Mouse (Mus musculus) stomach, postnatal 0 days (tissue): Measurements from ENCODE around the gene AI661453. TPM values are rescaled to one million over a fixed set of nuclear protein-coding genes. Genes with fewer than 3 reads are reported as not detected.

Experiments used
- ATAC-seq: fragments of 200-750 bp; cut with Nextera tagmentation; 2 replicates; pipeline ENCODE4 v1.8.0; 2017; ENCODE audit not compliant: low FRiP score, low TSS enrichment
- DNase-seq: peaks from one replicate; pipeline ENCODE4 v3.0.0-alpha.2; 2016; ENCODE audit warnings: low spot score
- H3K27ac ChIP-seq: fragments of 300-500 bp; sonication (generic); replicated peaks from 2 replicates; pipeline ENCODE4 v1.5.1; 2014; ENCODE audit warnings: mild to moderate bottlenecking, control low read depth
- H3K27me3 ChIP-seq: fragments of 300-500 bp; sonication (generic); 2 replicates; pipeline ENCODE4 v1.6.1; 2014; ENCODE audit warnings: low read length; ENCODE audit not compliant: control insufficient read depth, insufficient read depth
- H3K36me3 ChIP-seq: fragments of 300-500 bp; sonication (generic); 2 replicates; pipeline ENCODE4 v1.6.1; 2014; ENCODE audit warnings: low read length, mixed read lengths; ENCODE audit not compliant: control insufficient read depth, insufficient read depth
- H3K4me1 ChIP-seq: fragments of 300-500 bp; sonication (generic); replicated peaks from 2 replicates; pipeline ENCODE4 v1.6.1; 2014; ENCODE audit warnings: antibody characterized with exemption; ENCODE audit not compliant: control insufficient read depth, insufficient read depth
- H3K4me2 ChIP-seq: fragments of 300-500 bp; sonication (generic); replicated peaks from 2 replicates; pipeline ENCODE4 v1.6.1; 2014; ENCODE audit warnings: low read depth, mild to moderate bottlenecking, control low read depth, moderate library complexity
- H3K4me3 ChIP-seq: fragments of 300-500 bp; sonication (generic); 2 replicates; pipeline ENCODE4 v1.5.1; 2014; ENCODE audit warnings: low read depth, low read length, control low read depth
- H3K9ac ChIP-seq: fragments of 300-500 bp; sonication (generic); 2 replicates; pipeline ENCODE4 v1.6.1; 2014; ENCODE audit warnings: mild to moderate bottlenecking, low read length, control low read depth, mixed read lengths
- H3K9me3 ChIP-seq: fragments of 300-500 bp; sonication (generic); 2 replicates; pipeline ENCODE4 v1.6.1; 2016; ENCODE audit warnings: low read length; ENCODE audit not compliant: control insufficient read depth
- CTCF ChIP-seq: IDR thresholded peaks from 2 replicates; pipeline ENCODE4 v1.5.1; 2016; ENCODE audit warnings: antibody characterized with exemption, low read depth, mild to moderate bottlenecking, moderate library complexity
- EP300 ChIP-seq: optimal IDR thresholded peaks from 2 replicates; pipeline ENCODE3; 2016; ENCODE audit warnings: antibody characterized with exemption
- WGBS: fragments of 180-500 bp; shearing (Covaris S2); extraction: QIAGEN DNeasy Blood & Tissue Kit; methylation state at CpG from one replicate; pipeline ENCODE4 v1.1.7; 2014; 5-methylcytosine and 5-hydroxymethylcytosine counted together
- polyA plus RNA-seq: library from polyadenylated mRNA; unstranded; fragments of >200 nt; fragmentation: Nextera tagmentation; extraction: Ambion mirVana; gene quantifications from 2 replicates; pipeline ENCODE4 v1.2.1, GENCODE M21; 2015

The AI661453 gene
- polyA plus RNA-seq, 1 experiment from 2014 or later = 8.9 TPM

DNA sequence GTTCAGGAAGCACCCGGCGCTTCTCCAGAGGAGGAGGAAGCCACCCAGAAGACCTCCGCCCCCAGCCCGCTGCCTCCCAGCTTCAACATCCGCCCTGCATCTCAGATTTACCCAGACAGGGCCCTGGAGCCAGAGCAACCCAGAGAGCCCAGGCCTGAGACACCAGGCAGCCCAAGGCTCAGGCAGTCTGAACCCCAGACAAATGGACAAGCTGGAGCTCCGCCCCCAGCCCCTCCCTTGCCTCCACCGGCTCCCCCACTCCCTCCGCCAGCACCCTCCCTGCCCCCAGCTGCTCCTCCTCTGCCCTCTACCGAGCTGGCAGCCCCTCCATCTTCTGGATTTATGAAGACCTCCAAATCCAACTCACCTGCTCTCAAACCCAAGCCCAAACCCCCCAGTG lies 29.9 kb downstream of the AI661453 start:
- no peak overlapping the region for H3K4me3 ChIP-seq
- no peaks in the 10 kb centered on the region for H3K9me3 ChIP-seq
- no peaks in the 10 kb centered on the region for H3K27me3 ChIP-seq
- no peak overlapping the region for H3K9ac ChIP-seq
- 40% methylated on average over 7 of the region's 9 CpGs for WGBS
- H3K4me1 ChIP-seq = 0 out of 2 replicates have a peak, but pooled peaks cover under 1% of the 10 kb centered on the region
- no peak overlapping the region for H3K4me2 ChIP-seq
- DNase-seq (peak; percentile 21), ATAC-seq (no peak)
- no peaks in the 10 kb centered on the region for H3K36me3 ChIP-seq
- H3K27ac ChIP-seq = no peak overlapping the region
- TF ChIP-seq EP300 = no peak
- no peak for TF ChIP-seq CTCF

- Histone ChIP-seq H3K4me3 (no peak overlapping the region), H3K9me3 (no peaks in the 10 kb centered on the region), H3K4me2 (no peak overlapping the region), H3K9ac (no peak overlapping the region), H3K36me3 (no peaks in the 10 kb centered on the region), H3K4me1 (peaks cover under 1% of the 10 kb centered on the region; the same call in 1 of the 2 replicates), H3K27me3 (no peaks in the 10 kb centered on the region), H3K27ac (no peak overlapping the region)
- 79% methylated on average over 11 of the region's 11 CpGs for WGBS
- DNase-seq = no peak
- no peak for ATAC-seq
- TF ChIP-seq CTCF = no peak
Observed at GRCm38 (mm10) chr17:47467659-47468058, 31.2 kb downstream of the AI661453 start.

GRCm38 (mm10) chr17:47468063-47468462 lies 31.6 kb downstream of the AI661453 start:
- no peak for DNase-seq
- Histone ChIP-seq H3K36me3 (no peaks in the 10 kb centered on the region), H3K4me3 (peak overlapping the region; percentile 24; the same call in 1 of the 2 replicates), H3K27ac (no peak overlapping the region), H3K4me1 (peaks cover 3% of the 10 kb centered on the region; the same call in 1 of the 2 replicates), H3K9ac (no peak overlapping the region), H3K4me2 (peak overlapping the region; percentile 34), H3K9me3 (no peaks in the 10 kb centered on the region), H3K27me3 (no peaks in the 10 kb centered on the region)
- no peak for TF ChIP-seq EP300
- TF ChIP-seq CTCF = no peak
- ATAC-seq = no peak
- 36% methylated on average over 13 of the region's 14 CpGs for WGBS

DNA sequence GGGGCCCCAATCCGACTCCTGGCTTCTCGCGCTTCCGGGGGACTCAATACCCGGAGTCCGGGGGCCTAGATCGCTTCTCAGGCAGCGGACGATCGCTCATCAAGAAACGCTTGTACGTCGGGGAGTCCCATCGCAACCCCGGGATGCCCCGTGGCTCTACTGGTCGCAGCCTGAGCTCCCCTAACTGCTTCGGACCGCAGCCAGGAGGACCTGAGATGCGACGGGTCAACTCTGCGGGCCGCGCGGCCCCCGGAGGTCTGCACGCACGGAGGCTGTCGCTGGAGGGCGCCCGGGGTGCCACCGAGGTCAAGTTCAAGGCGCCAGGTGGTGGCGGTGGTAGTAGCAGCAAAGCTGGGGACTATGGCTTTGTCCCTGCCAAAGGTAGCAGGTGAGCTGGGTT lies 32.1 kb downstream of the AI661453 start:
- 35% methylated on average over 34 of the region's 34 CpGs for WGBS
- Histone ChIP-seq H3K27me3 (no peaks in the 10 kb centered on the region), H3K9ac (no peak overlapping the region), H3K27ac (no peak overlapping the region), H3K36me3 (no peaks in the 10 kb centered on the region), H3K4me1 (peaks cover 3% of the 10 kb centered on the region; the same call in 1 of the 2 replicates), H3K9me3 (no peaks in the 10 kb centered on the region), H3K4me2 (peak overlapping the region; percentile 34), H3K4me3 (peak overlapping the region; percentile 24; the same call in 1 of the 2 replicates)
- ATAC-seq = no peak
- TF ChIP-seq CTCF (peak; percentile 29), EP300 (no peak)
- no peak for DNase-seq

- no peaks in the 10 kb centered on the region for H3K27me3 ChIP-seq
- H3K9me3 ChIP-seq = no peaks in the 10 kb centered on the region
- H3K4me1 ChIP-seq = peaks cover 3% of the 10 kb centered on the region; the same call in 1 of the 2 replicates
- no peak overlapping the region for H3K27ac ChIP-seq
- H3K4me2 ChIP-seq = no peak overlapping the region
- H3K9ac ChIP-seq = no peak overlapping the region
- ATAC-seq (no peak), DNase-seq (no peak)
- TF ChIP-seq EP300 (no peak), CTCF (no peak)
- WGBS = 90% methylated on average over 4 of the region's 4 CpGs
- no peak overlapping the region for H3K4me3 ChIP-seq
- no peaks in the 10 kb centered on the region for H3K36me3 ChIP-seq
Observed at GRCm38 (mm10) chr17:47469642-47470041, 33.2 kb downstream of the AI661453 start.

GRCm38 (mm10) chr17:47470121-47470520 lies 33.7 kb downstream of the AI661453 start:
- no peaks in the 10 kb centered on the region for H3K9me3 ChIP-seq
- no peak overlapping the region for H3K27ac ChIP-seq
- no peaks in the 10 kb centered on the region for H3K27me3 ChIP-seq
- no peak for TF ChIP-seq CTCF
- no peak for TF ChIP-seq EP300
- peaks cover 3% of the 10 kb centered on the region; the same call in 1 of the 2 replicates for H3K4me1 ChIP-seq
- H3K4me2 ChIP-seq = no peak overlapping the region
- WGBS = 57% methylated on average over 4 of the region's 4 CpGs
- no peak overlapping the region for H3K9ac ChIP-seq
- DNase-seq = no peak
- no peak overlapping the region for H3K4me3 ChIP-seq
- H3K36me3 ChIP-seq = no peaks in the 10 kb centered on the region
- ATAC-seq = no peak
